In genomic region chr9:13599800-13600199, GRCm38 (mm10) we compare ENCODE assay signal across 29 mouse cellular contexts.
"Had no signal": no experiment of that assay in that cellular context is flagged by ENCODE, and none has a peak within 500 bp of the region (broad histone marks: within the 10 kb centered on the region; RNA-seq: fewer than 3 reads in every experiment).

No protein-coding gene starts in this region.

- H3K9me3 ChIP-seq: heart, embryonic 12.5 days; heart, embryonic 13.5 days; heart, embryonic 15.5 days; hindbrain, embryonic 10.5 days; hindbrain, embryonic 12.5 days; hindbrain, embryonic 13.5 days; hindbrain, embryonic 15.5 days; intestine, embryonic 15.5 days; kidney, embryonic 15.5 days had no signal

- H3K36me3 ChIP-seq: heart, embryonic 12.5 days; heart, embryonic 15.5 days; hindbrain, embryonic 10.5 days; hindbrain, embryonic 12.5 days; hindbrain, embryonic 13.5 days; hindbrain, embryonic 15.5 days; intestine, embryonic 15.5 days; kidney, embryonic 15.5 days had no signal

- H3K4me2 ChIP-seq: heart, embryonic 12.5 days; heart, embryonic 13.5 days; heart, embryonic 15.5 days; hindbrain, embryonic 12.5 days; hindbrain, embryonic 13.5 days; hindbrain, embryonic 14.5 days; hindbrain, embryonic 15.5 days; intestine, embryonic 15.5 days; kidney, embryonic 15.5 days had no signal

- H3K27ac ChIP-seq: heart, embryonic 13.5 days; heart, embryonic 15.5 days; hindbrain, embryonic 10.5 days; hindbrain, embryonic 12.5 days; hindbrain, embryonic 13.5 days; hindbrain, embryonic 14.5 days; hindbrain, embryonic 15.5 days; hindbrain, postnatal 0 days; intestine, embryonic 15.5 days; kidney, embryonic 15.5 days; kidney, postnatal 0 days; left cerebral cortex, adult 2 months had no signal

- H3K9ac ChIP-seq: heart, embryonic 12.5 days; heart, embryonic 13.5 days; heart, embryonic 15.5 days; hindbrain, embryonic 12.5 days; hindbrain, embryonic 13.5 days; hindbrain, embryonic 14.5 days; hindbrain, embryonic 15.5 days; intestine, embryonic 15.5 days; kidney, embryonic 15.5 days had no signal

- H3K4me3 ChIP-seq: heart, embryonic 12.5 days; heart, embryonic 13.5 days; heart, embryonic 15.5 days; hindbrain, embryonic 10.5 days; hindbrain, embryonic 12.5 days; hindbrain, embryonic 13.5 days; hindbrain, embryonic 15.5 days; intestine, embryonic 15.5 days; kidney, embryonic 15.5 days; left cerebral cortex, adult 2 months had no signal

- H3K27me3 ChIP-seq: heart, embryonic 12.5 days; heart, embryonic 13.5 days; heart, embryonic 15.5 days; hindbrain, embryonic 12.5 days; hindbrain, embryonic 13.5 days; hindbrain, embryonic 15.5 days; intestine, embryonic 15.5 days; kidney, embryonic 15.5 days had no signal

- H3K4me1 ChIP-seq: hindbrain, embryonic 10.5 days; hindbrain, embryonic 12.5 days; hindbrain, embryonic 13.5 days; intestine, embryonic 15.5 days; kidney, embryonic 15.5 days had no signal

- DNase-seq: heart, postnatal 10 days; heart, postnatal 14 days; heart, postnatal 36 days; heart, postnatal 4 days; kidney, adult 11 months; kidney, adult 18-20 months; kidney, adult 2 months; kidney, adult 8-10 months; kidney, adult 9 months; kidney, postnatal 10 days; kidney, postnatal 14 days; kidney, postnatal 25 days; kidney, postnatal 36 days; kidney, postnatal 4 days; layer of hippocampus, adult 9-11 months; layer of hippocampus, postnatal 36 days had no signal
